13 mouse cellular contexts compared by ENCODE assay signal in genomic region chr11:5512099-5512725, GRCm38 (mm10). TPM values are rescaled to one million over a fixed set of nuclear protein-coding genes. Genes with fewer than 3 reads are reported as not detected.
DNase-seq lines count a peak whose midpoint lies in the region; ATAC-seq lines count a peak whose summit lies in the region.
"Had no signal": no experiment of that assay in that cellular context is flagged by ENCODE, and none has a peak within 500 bp of the region (broad histone marks: within the 10 kb centered on the region; RNA-seq: fewer than 3 reads in every experiment).

No protein-coding gene starts in this region.

- H3K4me2 ChIP-seq in heart, embryonic 12.5 days, result no peak overlapping the region
- H3K4me2 ChIP-seq in liver, embryonic 16.5 days (ENCODE audit: low read depth, low read length), result no peak overlapping the region
- no peak overlapping the region for H3K4me2 ChIP-seq in forebrain, embryonic 12.5 days
- H3K4me2 ChIP-seq: embryonic facial prominence, embryonic 13.5 days; neural tube, embryonic 12.5 days had no signal

- no peaks in the 10 kb centered on the region for H3K27me3 ChIP-seq in heart, embryonic 12.5 days (replicated peaks)
- no peaks in the 10 kb centered on the region for H3K27me3 ChIP-seq in liver, embryonic 16.5 days (ENCODE audit: control insufficient read depth, insufficient read depth, low read depth, low read length)
- no peaks in the 10 kb centered on the region for H3K27me3 ChIP-seq in forebrain, embryonic 12.5 days
- H3K27me3 ChIP-seq: embryonic facial prominence, embryonic 13.5 days; neural tube, embryonic 12.5 days had no signal

- peak; percentile 87 for DNase-seq in heart, adult 11 months
- DNase-seq in A20 (ENCODE audit: low read depth, low spot score), result peak; percentile 87
- no peak for DNase-seq in cerebellum, adult 18-20 months
- DNase-seq in frontal cortex, adult 2 months (ENCODE audit: extremely low spot score in 1 of 2, low spot score in 1 of 2), result no peak
- DNase-seq: cerebellum, adult 11-12 months had no signal

- no peak overlapping the region for H3K4me3 ChIP-seq in heart, embryonic 12.5 days
- no peak overlapping the region for H3K4me3 ChIP-seq in liver, embryonic 16.5 days (ENCODE audit: low read depth, low read length)
- H3K4me3 ChIP-seq in forebrain, embryonic 12.5 days (replicated peaks), result no peak overlapping the region
- H3K4me3 ChIP-seq: embryonic facial prominence, embryonic 13.5 days; neural tube, embryonic 12.5 days had no signal

- H3K4me1 ChIP-seq in heart, embryonic 12.5 days (replicated peaks), result peaks cover 7% of the 10 kb centered on the region
- peaks cover 15% of the 10 kb centered on the region for H3K4me1 ChIP-seq in liver, embryonic 16.5 days (ENCODE audit: control insufficient read depth, low read depth, low read length)
- no peaks in the 10 kb centered on the region for H3K4me1 ChIP-seq in forebrain, embryonic 12.5 days
- H3K4me1 ChIP-seq: embryonic facial prominence, embryonic 13.5 days; neural tube, embryonic 12.5 days had no signal

- ATAC-seq in heart, embryonic 12.5 days (ENCODE audit: insufficient number of reproducible peaks, low FRiP score), result no peak
- ATAC-seq in granulocyte monocyte progenitor cell, adult 5-6 weeks (replicated peaks; ENCODE audit: poor library complexity, severe bottlenecking), result peak; percentile 53
- ATAC-seq in liver, embryonic 16.5 days (ENCODE audit: low read depth), result no peak
- no peak for ATAC-seq in forebrain, embryonic 12.5 days (ENCODE audit: low FRiP score)

- H3K9ac ChIP-seq in heart, embryonic 12.5 days, result no peak overlapping the region
- no peak overlapping the region for H3K9ac ChIP-seq in liver, embryonic 16.5 days (ENCODE audit: low read depth, low read length)
- no peak overlapping the region for H3K9ac ChIP-seq in forebrain, embryonic 12.5 days
- H3K9ac ChIP-seq: embryonic facial prominence, embryonic 13.5 days; neural tube, embryonic 12.5 days had no signal

- 69% methylated on average over 12 of the region's 12 CpGs for WGBS in heart, embryonic 12.5 days
- WGBS in liver, embryonic 16.5 days (ENCODE audit: insufficient replicate concordance), result 53% methylated on average over 12 of the region's 12 CpGs
- 78% methylated on average over 12 of the region's 12 CpGs for WGBS in forebrain, embryonic 12.5 days

- H3K36me3 ChIP-seq in heart, embryonic 12.5 days, result no peaks in the 10 kb centered on the region
- H3K36me3 ChIP-seq in liver, embryonic 16.5 days (ENCODE audit: control insufficient read depth, insufficient read depth), result no peaks in the 10 kb centered on the region
- H3K36me3 ChIP-seq in forebrain, embryonic 12.5 days (replicated peaks), result no peaks in the 10 kb centered on the region
- H3K36me3 ChIP-seq: embryonic facial prominence, embryonic 13.5 days; neural tube, embryonic 12.5 days had no signal

- no peak overlapping the region for H3K27ac ChIP-seq in heart, embryonic 12.5 days (ENCODE audit: poor library complexity, severe bottlenecking)
- H3K27ac ChIP-seq in liver, embryonic 16.5 days (ENCODE audit: low read length), result peak overlapping the region; percentile 45
- H3K27ac ChIP-seq in forebrain, embryonic 12.5 days, result no peak overlapping the region
- H3K27ac ChIP-seq: embryonic facial prominence, embryonic 13.5 days; neural tube, embryonic 12.5 days had no signal

- no peaks in the 10 kb centered on the region for H3K9me3 ChIP-seq in heart, embryonic 12.5 days (replicated peaks)
- H3K9me3 ChIP-seq in liver, embryonic 16.5 days (replicated peaks; ENCODE audit: control insufficient read depth, low read length), result no peaks in the 10 kb centered on the region
- H3K9me3 ChIP-seq in forebrain, embryonic 12.5 days, result no peaks in the 10 kb centered on the region
- H3K9me3 ChIP-seq: embryonic facial prominence, embryonic 13.5 days; neural tube, embryonic 12.5 days had no signal

RNA-seq across cellular contexts. Expression of gene Xbp1, which starts 8.2 kb away (rescaled TPM):
- 125 and 127 TPM in 2 replicates for polyA plus RNA-seq in heart, embryonic 12.5 days (2016; fragmentation: Nextera tagmentation; extraction: Ambion mirVana)
- 197 TPM in 2 replicates for total RNA-seq in granulocyte monocyte progenitor cell, adult 5-6 weeks (2014; fragmentation: Nextera tagmentation)
- total RNA-seq in granulocyte monocyte progenitor cell, adult 5-6 weeks (2017), result 194 and 200 TPM in 2 replicates
- 105 and 116 TPM in 2 replicates for polyA plus RNA-seq in liver, embryonic 16.5 days (2015; fragmentation: Nextera tagmentation; extraction: Ambion mirVana)
- polyA plus RNA-seq in frontal cortex, adult 2 months (2012; rRNA removed), result 59.8 and 68.6 TPM in 2 replicates
- 100 and 102 TPM in 2 replicates for polyA plus RNA-seq in forebrain, embryonic 12.5 days (2016; fragmentation: Nextera tagmentation; extraction: Ambion mirVana)

RNA-seq across cellular contexts. Expression of gene Ccdc117, which starts 29.8 kb away (rescaled TPM):
- 16.4 and 17.9 TPM in 2 replicates for polyA plus RNA-seq in heart, embryonic 12.5 days (2016; fragmentation: Nextera tagmentation; extraction: Ambion mirVana)
- 16.3 and 18.5 TPM in 2 replicates for total RNA-seq in granulocyte monocyte progenitor cell, adult 5-6 weeks (2014; fragmentation: Nextera tagmentation)
- 26.1 and 38.3 TPM in 2 replicates for total RNA-seq in granulocyte monocyte progenitor cell, adult 5-6 weeks (2017)
- 6.8 and 7.5 TPM in 2 replicates for polyA plus RNA-seq in liver, embryonic 16.5 days (2015; fragmentation: Nextera tagmentation; extraction: Ambion mirVana)
- polyA plus RNA-seq in frontal cortex, adult 2 months (2012; rRNA removed), result 10.8 and 11.1 TPM in 2 replicates
- polyA plus RNA-seq in forebrain, embryonic 12.5 days (2016; fragmentation: Nextera tagmentation; extraction: Ambion mirVana), result 27.1 and 28.0 TPM in 2 replicates

RNA-seq across cellular contexts. Expression of gene Ankrd36, which starts 57.3 kb away (rescaled TPM):
- polyA plus RNA-seq in heart, embryonic 12.5 days (2016; fragmentation: Nextera tagmentation; extraction: Ambion mirVana), result 0.18 TPM in 1 of 2 replicates, not detected in the other
- not detected in 2 replicates for total RNA-seq in granulocyte monocyte progenitor cell, adult 5-6 weeks (2014; fragmentation: Nextera tagmentation)
- total RNA-seq in granulocyte monocyte progenitor cell, adult 5-6 weeks (2017), result not detected in 2 replicates
- 1.9 and 2.5 TPM in 2 replicates for polyA plus RNA-seq in liver, embryonic 16.5 days (2015; fragmentation: Nextera tagmentation; extraction: Ambion mirVana)
- polyA plus RNA-seq in frontal cortex, adult 2 months (2012; rRNA removed), result not detected in 2 replicates
- polyA plus RNA-seq in forebrain, embryonic 12.5 days (2016; fragmentation: Nextera tagmentation; extraction: Ambion mirVana), result 0.33 TPM in 1 of 2 replicates, not detected in the other
- polyA plus RNA-seq: embryonic facial prominence, embryonic 13.5 days; heart, embryonic 14.5 days; intestine, embryonic 14.5 days; neural tube, embryonic 12.5 days had no signal

Comparison
In these comparisons a context has a peak if more than half of its experiments do, and no peak if none do; other contexts are left out.
1. DNase-seq: peak in heart, adult 11 months (single experiment) and A20 (single experiment); none in cerebellum, adult 18-20 months (0 of 2) and frontal cortex, adult 2 months (0 of 2).